Mouse (Mus musculus): ENCODE measurements at regions not wholly inside any gene's neighbourhood (a gene's known extent, or its start where the extent isn't known, plus 50 kb on each side); places are given as distances from the start of the nearest gene placed in this dataset.

GRCm38 (mm10) chr2:45351529-45352133 lies 234.4 kb upstream of the Zeb2 start:
- DNase-seq = no peak

- no peak for DNase-seq
These were observed 229.2 kb upstream of the Zeb2 start for GRCm38 (mm10) chr2:45346358-45346757.

- no peak for DNase-seq
These were observed 222.7 kb upstream of the Zeb2 start for GRCm38 (mm10) chr2:45339866-45340265.

GRCm38 (mm10) chr2:45338809-45339208 lies 221.6 kb upstream of the Zeb2 start:
- no peak for DNase-seq

GRCm38 (mm10) chr2:45316945-45317565 lies 199.9 kb upstream of the Zeb2 start:
- no peak for DNase-seq

GRCm38 (mm10) chr2:45287530-45288009 lies 170.4 kb upstream of the Zeb2 start:
- DNase-seq = no peak

- no peak for DNase-seq
These were observed 166.6 kb upstream of the Zeb2 start for GRCm38 (mm10) chr2:45283811-45284210.

GRCm38 (mm10) chr2:45279490-45279889 lies 162.3 kb upstream of the Zeb2 start:
- peak; percentile 45 for DNase-seq

GRCm38 (mm10) chr2:45277602-45278001 lies 160.4 kb upstream of the Zeb2 start:
- DNase-seq = no peak

GRCm38 (mm10) chr2:45276703-45277102 lies 159.5 kb upstream of the Zeb2 start:
- DNase-seq = no peak

- no peak for DNase-seq
These were observed 152.8 kb upstream of the Zeb2 start for GRCm38 (mm10) chr2:45270035-45270434.

- no peak for DNase-seq
These were observed 148.6 kb upstream of the Zeb2 start for GRCm38 (mm10) chr2:45265819-45266218.

GRCm38 (mm10) chr2:45261949-45262348 lies 144.8 kb upstream of the Zeb2 start:
- DNase-seq = no peak

GRCm38 (mm10) chr2:45258897-45259296 lies 141.7 kb upstream of the Zeb2 start:
- no peak for DNase-seq

GRCm38 (mm10) chr2:45256373-45256772 lies 139.2 kb upstream of the Zeb2 start:
- DNase-seq = no peak

- no peak for DNase-seq
These were observed 136.7 kb upstream of the Zeb2 start for GRCm38 (mm10) chr2:45253936-45254335.

- DNase-seq = no peak
These were observed 135.1 kb upstream of the Zeb2 start for GRCm38 (mm10) chr2:45252321-45252720.

GRCm38 (mm10) chr2:45249658-45250057 lies 132.5 kb upstream of the Zeb2 start:
- no peak for DNase-seq

- DNase-seq = no peak
These were observed 129.1 kb upstream of the Zeb2 start for GRCm38 (mm10) chr2:45246061-45246945.

GRCm38 (mm10) chr2:45245506-45245905 lies 128.3 kb upstream of the Zeb2 start:
- no peak for DNase-seq

- no peak for DNase-seq
These were observed 127.3 kb upstream of the Zeb2 start for GRCm38 (mm10) chr2:45244491-45244890.

- no peak for DNase-seq
These were observed 122.5 kb upstream of the Zeb2 start for GRCm38 (mm10) chr2:45239501-45240292.

- no peak for DNase-seq
These were observed 121.8 kb upstream of the Zeb2 start for GRCm38 (mm10) chr2:45239001-45239400.
